Mouse (Mus musculus): ENCODE measurements at regions not wholly inside any gene's neighbourhood (a gene's known extent, or its start where the extent isn't known, plus 50 kb on each side); places are given as distances from the start of the nearest gene placed in this dataset.

DNA sequence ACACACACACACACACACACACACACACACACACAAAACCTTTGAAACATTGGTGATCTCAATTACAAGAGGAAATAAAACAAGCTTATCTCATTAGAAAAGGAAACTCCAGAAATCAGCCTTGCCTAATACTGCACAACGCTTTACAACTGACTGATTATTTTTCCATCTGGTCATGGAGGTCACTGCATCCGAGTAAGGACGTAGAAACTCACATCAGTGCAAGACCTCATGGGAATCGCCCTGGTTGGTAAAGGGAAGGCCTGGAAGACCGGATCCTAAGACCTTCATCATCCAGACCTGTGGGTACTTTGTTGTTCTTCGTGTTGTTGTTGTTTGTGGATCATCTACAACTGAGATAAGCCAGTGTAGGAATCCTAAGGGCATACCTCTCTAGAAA lies 77.8 kb upstream of the Sestd1 start:
- no peak for DNase-seq (ENCODE audit: low spot score in 2 of 2)

GRCm38 (mm10) chr2:77356798-77357197 lies 76.4 kb upstream of the Sestd1 start:
- DNase-seq (ENCODE audit: low spot score in 2 of 2) = no peak

- DNase-seq (ENCODE audit: low spot score in 2 of 2) = no peak
Measured at GRCm38 (mm10) chr2:77351987-77352628, 71.7 kb upstream of the Sestd1 start.

- no peak for DNase-seq (ENCODE audit: low spot score in 2 of 2)
Measured at GRCm38 (mm10) chr2:77347027-77347426, 66.6 kb upstream of the Sestd1 start.

DNA sequence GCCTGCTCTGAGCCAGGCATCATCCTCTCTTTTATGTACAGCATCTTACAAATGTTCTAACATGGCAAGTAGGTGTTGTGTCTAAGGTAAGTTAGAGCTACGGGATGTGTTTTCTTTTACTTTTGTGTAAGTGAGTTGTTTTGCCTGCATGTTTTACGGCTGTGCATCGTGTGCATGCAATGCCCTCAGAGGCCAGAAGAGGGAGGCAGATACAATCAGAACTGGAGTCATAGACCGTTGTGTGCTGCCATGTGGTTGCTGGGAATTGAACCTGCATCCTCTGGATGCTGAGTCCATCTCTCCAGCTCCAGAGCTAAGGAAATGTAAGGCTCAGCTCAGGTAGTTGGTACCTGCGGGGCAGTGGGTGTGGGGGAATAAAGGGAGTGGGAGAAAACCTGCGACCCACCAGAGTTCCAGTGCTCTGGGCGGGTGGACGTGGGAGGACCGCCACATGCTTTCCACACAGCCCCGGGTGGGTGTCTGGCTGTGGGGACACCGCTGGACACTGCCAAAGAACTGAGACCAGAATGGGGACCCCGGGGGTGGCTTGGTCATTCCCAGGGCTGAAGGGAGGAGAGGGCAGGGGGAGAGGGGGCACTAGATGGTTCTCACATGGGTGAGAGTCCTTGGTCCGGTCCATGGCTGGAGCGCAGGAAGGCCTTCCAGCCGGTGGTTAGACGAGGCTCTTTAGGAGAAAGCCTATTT lies 63.5 kb upstream of the Sestd1 start:
- no peak for DNase-seq (ENCODE audit: low spot score in 2 of 2)

- no peak for DNase-seq (ENCODE audit: low spot score in 2 of 2)
Measured at GRCm38 (mm10) chr2:77342416-77342815, 62.0 kb upstream of the Sestd1 start.

DNA sequence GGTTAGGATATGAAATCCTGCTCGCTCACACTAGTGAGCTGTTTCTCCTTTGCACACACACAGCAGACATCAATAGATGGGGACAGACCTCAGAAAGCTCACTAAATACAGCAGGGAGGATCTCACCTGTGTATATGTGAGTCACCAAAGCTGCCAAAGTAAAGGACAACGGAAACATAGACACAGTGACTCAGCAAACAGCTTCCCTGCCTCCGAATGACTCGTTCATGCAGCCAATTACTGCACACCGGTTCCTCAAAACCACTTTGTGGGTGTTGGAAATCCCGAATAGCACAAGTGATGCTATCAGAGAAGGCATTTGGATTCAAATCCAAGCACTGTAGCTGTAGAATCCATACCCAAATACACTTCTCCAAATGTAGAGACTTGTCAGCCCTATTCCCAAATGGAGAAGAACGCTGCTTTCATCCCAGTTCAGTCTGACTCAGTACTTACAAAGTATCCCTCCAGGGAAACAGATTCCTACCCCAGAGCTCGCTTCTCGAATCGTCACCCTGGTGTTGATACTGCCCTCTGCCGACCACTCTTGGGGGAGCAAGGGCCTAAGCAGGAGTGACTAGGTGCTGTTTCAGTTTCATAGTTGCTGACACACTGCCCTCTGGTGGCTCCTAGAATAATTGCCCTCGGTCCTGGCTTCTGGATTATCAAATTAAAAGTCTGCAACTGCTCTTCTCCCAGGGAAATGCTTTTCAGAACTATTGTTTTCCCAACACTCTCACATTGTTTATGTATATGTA lies 61.4 kb upstream of the Sestd1 start:
- peak; percentile 92 to 93 for DNase-seq (ENCODE audit: low spot score in 2 of 2)

GRCm38 (mm10) chr2:77340076-77340475 lies 59.7 kb upstream of the Sestd1 start:
- no peak for DNase-seq (ENCODE audit: low spot score in 2 of 2)

GRCm38 (mm10) chr2:77337786-77338406 lies 57.5 kb upstream of the Sestd1 start:
- DNase-seq (ENCODE audit: low spot score in 2 of 2) = no peak

DNA sequence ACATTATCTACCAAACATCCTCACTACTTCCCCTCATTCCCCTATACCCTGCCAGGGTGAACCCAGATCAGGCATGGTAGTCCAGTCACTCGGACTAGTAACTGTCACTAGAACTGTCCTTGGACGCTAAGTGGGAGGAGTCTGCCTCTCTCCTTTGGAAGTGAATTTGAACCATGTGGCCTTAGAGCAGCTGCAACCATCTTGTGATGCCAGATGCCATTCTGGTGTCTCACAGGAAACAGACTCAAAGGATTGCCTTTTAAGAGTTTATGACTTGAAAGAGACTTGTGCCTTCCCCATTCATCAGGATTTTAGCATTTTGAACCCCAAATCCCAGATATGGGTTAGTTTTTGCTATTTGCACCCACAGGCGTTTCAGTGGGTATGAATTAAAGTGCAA lies 56.9 kb upstream of the Sestd1 start:
- DNase-seq (ENCODE audit: low spot score in 2 of 2) = no peak

GRCm38 (mm10) chr2:77336810-77337209 lies 56.4 kb upstream of the Sestd1 start:
- no peak for DNase-seq (ENCODE audit: low spot score in 2 of 2)

DNA sequence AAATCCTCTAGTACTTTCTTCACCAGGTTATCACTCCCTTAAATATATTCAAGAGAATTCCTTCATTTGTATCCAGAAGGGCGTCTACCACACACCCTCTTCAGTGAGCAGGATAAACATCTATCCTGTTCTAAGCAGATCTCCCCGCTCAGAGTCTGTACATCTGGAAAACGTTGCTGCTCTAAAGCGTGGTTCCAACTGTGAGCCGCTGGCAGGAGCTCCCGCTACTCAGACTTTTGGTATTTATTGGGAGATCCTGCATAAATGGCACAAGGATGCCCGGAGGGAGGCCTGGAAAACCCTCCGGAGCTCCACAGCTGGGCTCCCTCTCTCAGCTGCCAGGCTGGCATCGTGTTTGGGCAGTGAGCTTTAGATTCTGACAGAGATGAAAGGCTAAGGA lies 54.3 kb upstream of the Sestd1 start:
- no peak for DNase-seq (ENCODE audit: low spot score in 2 of 2)

DNA sequence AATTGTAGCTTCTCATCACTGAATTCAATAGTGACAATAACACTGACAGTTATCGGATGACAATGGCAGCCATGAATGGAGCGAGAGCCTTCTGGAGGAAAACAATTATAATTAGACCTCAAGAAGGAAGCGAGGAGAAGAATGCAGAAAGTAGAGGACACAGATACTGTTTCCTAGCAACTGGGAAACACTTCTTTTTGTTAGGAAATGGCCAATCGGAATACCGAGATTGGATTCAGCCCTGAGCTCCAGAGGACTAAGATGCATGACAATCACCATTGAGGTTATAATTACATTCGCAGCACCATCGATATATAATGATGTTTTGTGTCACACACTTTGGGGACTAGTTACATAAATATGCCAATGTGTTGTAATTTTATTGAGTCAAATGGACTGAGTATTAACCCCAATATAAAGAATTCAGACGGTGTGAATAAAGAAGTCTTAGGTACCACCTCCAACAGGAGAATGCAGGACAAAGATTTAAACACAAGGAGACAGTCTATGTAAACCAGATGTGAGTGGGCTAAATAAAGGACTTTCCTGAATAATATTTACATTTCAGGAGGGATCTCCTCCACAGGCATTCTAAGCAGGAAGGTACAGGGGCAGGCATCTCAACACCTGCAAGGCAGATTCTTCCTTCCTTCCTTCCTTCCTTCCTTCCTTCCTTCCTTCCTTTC lies 53.1 kb upstream of the Sestd1 start:
- no peak for DNase-seq (ENCODE audit: low spot score in 2 of 2)

All from adrenal gland, adult 18-20 months (tissue).